ENCODE assay signal across 8 mouse cellular contexts in the genomic region with DNA sequence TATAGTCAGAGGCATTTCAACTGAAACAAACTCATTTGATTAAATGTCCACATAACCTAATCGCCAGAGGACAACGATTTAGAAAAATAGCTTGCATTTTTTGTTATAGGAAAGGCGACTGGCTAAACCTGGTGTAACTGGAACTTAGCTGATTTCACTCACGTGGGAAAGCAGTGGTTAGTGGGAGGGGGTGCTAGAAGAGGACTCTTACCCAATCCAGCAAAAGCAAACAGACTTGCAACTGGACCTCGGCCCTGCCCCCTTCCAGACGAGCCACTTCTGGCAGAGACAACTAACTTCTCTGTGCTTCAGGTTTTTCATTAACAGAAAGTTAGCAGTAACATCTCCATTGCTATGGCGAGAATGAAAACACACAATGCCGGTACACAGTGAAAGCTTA. TPM values are rescaled to one million over a fixed set of nuclear protein-coding genes. Genes with fewer than 3 reads are reported as not detected.
DNase-seq lines count a peak whose midpoint lies in the region; ATAC-seq lines count a peak whose summit lies in the region.

No protein-coding gene starts in this region.

- peaks cover 39% of the 10 kb centered on the region for H3K4me1 ChIP-seq in heart, embryonic 12.5 days (replicated peaks)
- peaks cover 34% of the 10 kb centered on the region for H3K4me1 ChIP-seq in embryonic facial prominence, embryonic 13.5 days
- H3K4me1 ChIP-seq in kidney, embryonic 14.5 days (ENCODE audit: control insufficient read depth, insufficient read depth, low read length), result peaks cover 27% of the 10 kb centered on the region

- H3K4me2 ChIP-seq in heart, embryonic 12.5 days, result peak overlapping the region; percentile 81
- H3K4me2 ChIP-seq in embryonic facial prominence, embryonic 13.5 days, result peak overlapping the region; percentile 72
- H3K4me2 ChIP-seq in kidney, embryonic 14.5 days (replicated peaks; ENCODE audit: low read depth, low read length), result peak overlapping the region; percentile 82

- no peak for ATAC-seq in heart, embryonic 12.5 days (ENCODE audit: insufficient number of reproducible peaks, low FRiP score)
- ATAC-seq in embryonic facial prominence, embryonic 13.5 days (ENCODE audit: insufficient number of reproducible peaks, insufficient read depth, low FRiP score, low TSS enrichment, low read depth), result no peak
- ATAC-seq in kidney, embryonic 14.5 days (ENCODE audit: low FRiP score, low TSS enrichment), result no peak

- no peak overlapping the region for H3K27ac ChIP-seq in heart, embryonic 12.5 days (ENCODE audit: poor library complexity, severe bottlenecking)
- no peak overlapping the region for H3K27ac ChIP-seq in embryonic facial prominence, embryonic 13.5 days
- no peak overlapping the region for H3K27ac ChIP-seq in kidney, embryonic 14.5 days (ENCODE audit: low read depth, low read length)

- H3K4me3 ChIP-seq in heart, embryonic 12.5 days, result peak overlapping the region; percentile 95
- peak overlapping the region; percentile 98 for H3K4me3 ChIP-seq in embryonic facial prominence, embryonic 13.5 days
- H3K4me3 ChIP-seq in kidney, embryonic 14.5 days (ENCODE audit: low read length), result peak overlapping the region; percentile 98

- peaks cover 28% of the 10 kb centered on the region for H3K36me3 ChIP-seq in heart, embryonic 12.5 days
- H3K36me3 ChIP-seq in embryonic facial prominence, embryonic 13.5 days, result peaks cover 39% of the 10 kb centered on the region
- peaks cover 19% of the 10 kb centered on the region for H3K36me3 ChIP-seq in kidney, embryonic 14.5 days (ENCODE audit: control insufficient read depth, insufficient read depth, low read length)

- H3K27me3 ChIP-seq in heart, embryonic 12.5 days (replicated peaks), result no peaks in the 10 kb centered on the region
- H3K27me3 ChIP-seq in embryonic facial prominence, embryonic 13.5 days, result no peaks in the 10 kb centered on the region
- no peaks in the 10 kb centered on the region for H3K27me3 ChIP-seq in kidney, embryonic 14.5 days (ENCODE audit: control insufficient read depth, insufficient read depth, low read length)

- no peaks in the 10 kb centered on the region for H3K9me3 ChIP-seq in heart, embryonic 12.5 days (replicated peaks)
- H3K9me3 ChIP-seq in embryonic facial prominence, embryonic 13.5 days, result no peaks in the 10 kb centered on the region
- no peaks in the 10 kb centered on the region for H3K9me3 ChIP-seq in kidney, embryonic 14.5 days (ENCODE audit: control insufficient read depth, low read length)

- DNase-seq in heart, postnatal 10 days, result no peak
- DNase-seq in lung, postnatal 10 days, result peak; percentile 79
- DNase-seq in thymus, postnatal 14 days, result no peak
- no peak for DNase-seq in layer of hippocampus, postnatal 25 days (ENCODE audit: extremely low spot score in 1 of 2, low spot score in 1 of 2)
- DNase-seq in right cerebral cortex, postnatal 25 days, result no peak

- H3K9ac ChIP-seq in heart, embryonic 12.5 days, result peak overlapping the region; percentile 98
- peak overlapping the region; percentile 95 for H3K9ac ChIP-seq in embryonic facial prominence, embryonic 13.5 days
- peak overlapping the region; percentile 92; the same call in 1 of the 2 replicates for H3K9ac ChIP-seq in kidney, embryonic 14.5 days (ENCODE audit: low read depth, low read length)

- WGBS in heart, embryonic 12.5 days, result 43% methylated on average over 8 of the region's 8 CpGs
- WGBS in embryonic facial prominence, embryonic 13.5 days, result 39% methylated on average over 8 of the region's 8 CpGs
- WGBS in kidney, embryonic 14.5 days, result 35% methylated on average over 8 of the region's 8 CpGs

- intact Hi-C loops in heart, postnatal 10 days (cut with DNase I), result no loop called here

RNA-seq across cellular contexts. Expression of gene Emc6, which starts 1.2 kb away (rescaled TPM):
- 97.4 and 101 TPM in 2 replicates for polyA plus RNA-seq in heart, embryonic 12.5 days (2016; fragmentation: Nextera tagmentation; extraction: Ambion mirVana)
- 10 to 100 TPM; 71.4 to 82.7 TPM for total RNA-seq in heart, postnatal 10 days (2021)
- polyA plus RNA-seq in embryonic facial prominence, embryonic 13.5 days (2015; fragmentation: Nextera tagmentation; extraction: Ambion mirVana), result 94.3 and 102 TPM in 2 replicates
- 134 and 156 TPM in 2 replicates for polyA plus RNA-seq in kidney, embryonic 14.5 days (2014; fragmentation: Nextera tagmentation; extraction: Ambion mirVana)
- total RNA-seq in layer of hippocampus, postnatal 25 days (2021), result 10 to 100 TPM; 51.3 to 65.6 TPM

RNA-seq across cellular contexts. Expression of gene Tax1bp3, which starts 1.3 kb away (rescaled TPM):
- 239 and 249 TPM in 2 replicates for polyA plus RNA-seq in heart, embryonic 12.5 days (2016; fragmentation: Nextera tagmentation; extraction: Ambion mirVana)
- total RNA-seq in heart, postnatal 10 days (2021), result 100 to 1,000 TPM in 1 of 2 experiments, 10 to 100 TPM in 1; 89.1 to 105 TPM
- 199 and 208 TPM in 2 replicates for polyA plus RNA-seq in embryonic facial prominence, embryonic 13.5 days (2015; fragmentation: Nextera tagmentation; extraction: Ambion mirVana)
- polyA plus RNA-seq in kidney, embryonic 14.5 days (2014; fragmentation: Nextera tagmentation; extraction: Ambion mirVana), result 195 and 209 TPM in 2 replicates
- total RNA-seq in layer of hippocampus, postnatal 25 days (2021), result 10 to 100 TPM; 11.6 to 13.3 TPM

RNA-seq across cellular contexts. Expression of gene P2rx5, which starts 15.4 kb away (rescaled TPM):
- polyA plus RNA-seq in heart, embryonic 12.5 days (2016; fragmentation: Nextera tagmentation; extraction: Ambion mirVana), result 1.8 and 2.2 TPM in 2 replicates
- 1 to 10 TPM; 7.4 to 8.1 TPM for total RNA-seq in heart, postnatal 10 days (2021)
- polyA plus RNA-seq in embryonic facial prominence, embryonic 13.5 days (2015; fragmentation: Nextera tagmentation; extraction: Ambion mirVana), result 0.25 TPM in 1 of 2 replicates, not detected in the other
- 0.34 TPM in 1 of 2 replicates, not detected in the other for polyA plus RNA-seq in kidney, embryonic 14.5 days (2014; fragmentation: Nextera tagmentation; extraction: Ambion mirVana)
- total RNA-seq in layer of hippocampus, postnatal 25 days (2021), result 1 to 10 TPM; 2.5 to 2.6 TPM

RNA-seq across cellular contexts. Expression of gene Ctns, which starts 23.2 kb away (rescaled TPM):
- 13.9 and 15.9 TPM in 2 replicates for polyA plus RNA-seq in heart, embryonic 12.5 days (2016; fragmentation: Nextera tagmentation; extraction: Ambion mirVana)
- total RNA-seq in heart, postnatal 10 days (2021), result 10 to 100 TPM; 11.7 to 13.9 TPM
- polyA plus RNA-seq in embryonic facial prominence, embryonic 13.5 days (2015; fragmentation: Nextera tagmentation; extraction: Ambion mirVana), result 23.5 and 23.6 TPM in 2 replicates
- 15.3 and 19.5 TPM in 2 replicates for polyA plus RNA-seq in kidney, embryonic 14.5 days (2014; fragmentation: Nextera tagmentation; extraction: Ambion mirVana)
- total RNA-seq in layer of hippocampus, postnatal 25 days (2021), result 10 to 100 TPM; 16.5 to 23.0 TPM

RNA-seq across cellular contexts. Expression of gene Shpk, which starts 23.6 kb away (rescaled TPM):
- 0.36 and 0.54 TPM in 2 replicates for polyA plus RNA-seq in heart, embryonic 12.5 days (2016; fragmentation: Nextera tagmentation; extraction: Ambion mirVana)
- total RNA-seq in heart, postnatal 10 days (2021), result 1 to 10 TPM; 1.5 to 2.0 TPM
- 1.6 and 1.9 TPM in 2 replicates for polyA plus RNA-seq in embryonic facial prominence, embryonic 13.5 days (2015; fragmentation: Nextera tagmentation; extraction: Ambion mirVana)
- polyA plus RNA-seq in kidney, embryonic 14.5 days (2014; fragmentation: Nextera tagmentation; extraction: Ambion mirVana), result 0.77 and 1.1 TPM in 2 replicates
- total RNA-seq in layer of hippocampus, postnatal 25 days (2021), result 1 to 10 TPM; 3.0 to 4.1 TPM
